Comparison of ENCODE assay signal across 10 mouse cellular contexts in the genomic region with DNA sequence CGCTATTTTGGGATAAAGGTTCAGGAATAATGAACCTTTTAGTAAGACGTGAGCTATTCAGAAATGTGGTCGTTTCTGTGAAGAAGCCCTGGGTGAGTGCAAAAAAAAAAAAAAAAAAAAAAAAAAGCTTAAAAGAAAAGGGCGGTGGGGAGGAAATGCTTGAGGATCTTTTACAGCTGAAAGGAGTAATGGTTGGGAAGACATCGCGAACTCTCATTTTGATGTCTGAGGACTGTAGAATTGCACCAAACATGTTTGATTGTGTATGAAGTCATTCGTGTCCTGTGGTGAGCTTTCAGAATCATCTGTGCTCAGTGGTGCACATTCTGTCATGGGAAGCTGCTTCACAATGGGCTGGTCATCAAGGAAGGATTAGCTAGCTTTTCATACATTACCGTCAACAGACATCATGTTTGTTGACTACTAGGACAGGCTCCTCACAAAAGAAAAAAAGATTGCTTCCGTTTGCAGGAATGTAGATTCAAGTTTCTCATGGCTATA. TPM values are rescaled to one million over a fixed set of nuclear protein-coding genes. Genes with fewer than 3 reads are reported as not detected.
DNase-seq lines count a peak whose midpoint lies in the region; ATAC-seq and TF ChIP-seq lines count a peak whose summit lies in the region.
"Had no signal": no experiment of that assay in that cellular context is flagged by ENCODE, and none has a peak within 500 bp of the region (broad histone marks: within the 10 kb centered on the region; RNA-seq: fewer than 3 reads in every experiment).

No protein-coding gene starts in this region.

- no peak for TF ChIP-seq POLR2A in heart, adult 2 months (IDR thresholded peaks at IDR 0.05; ENCODE audit: insufficient read depth, low read depth, low read length)

- no peak for DNase-seq in heart, adult 2 months
- DNase-seq in Muller cell, postnatal 12 days (ENCODE audit: inconsistent ontology term) = peak; percentile 37
- no peak for DNase-seq in hindbrain, embryonic 14.5 days (ENCODE audit: low spot score)
- peak; percentile 10 for DNase-seq in midbrain, embryonic 14.5 days
- no peak for DNase-seq in thymus, adult 18-20 months
- DNase-seq in urinary bladder, postnatal 10 days (ENCODE audit: low spot score) = no peak
- DNase-seq in thymus, postnatal 25 days = no peak

- H3K79me2 ChIP-seq in heart, adult 2 months (replicated peaks; ENCODE audit: control insufficient read depth, insufficient read depth, low read length) = no peaks in the 10 kb centered on the region

- H3K9ac ChIP-seq in heart, embryonic 11.5 days (ENCODE audit: low read depth, low read length) = no peak overlapping the region; the same call in 1 of the 2 replicates
- H3K9ac ChIP-seq in heart, adult 2 months (ENCODE audit: low read depth, low read length) = no peak overlapping the region
- peak overlapping the region; percentile 49; the same call in 1 of the 2 replicates for H3K9ac ChIP-seq in hindbrain, embryonic 14.5 days
- H3K9ac ChIP-seq in midbrain, embryonic 14.5 days (replicated peaks; ENCODE audit: low read length) = peak overlapping the region; percentile 36; the same call in 1 of the 2 replicates

- no peak for TF ChIP-seq CTCF in heart, adult 2 months (IDR thresholded peaks at IDR 0.05)

- H3K27ac ChIP-seq in heart, embryonic 11.5 days (ENCODE audit: low read depth, low read length) = no peak overlapping the region
- H3K27ac ChIP-seq in heart, adult 2 months = no peak overlapping the region
- no peak overlapping the region for H3K27ac ChIP-seq in hindbrain, embryonic 14.5 days
- no peak overlapping the region for H3K27ac ChIP-seq in midbrain, embryonic 14.5 days (replicated peaks; ENCODE audit: low read depth, low read length)

- H3K4me1 ChIP-seq in heart, embryonic 11.5 days (ENCODE audit: control insufficient read depth, insufficient read depth, low read length) = no peaks in the 10 kb centered on the region
- no peaks in the 10 kb centered on the region for H3K4me1 ChIP-seq in heart, adult 2 months (ENCODE audit: control insufficient read depth, insufficient read depth, low read length)
- H3K4me1 ChIP-seq in hindbrain, embryonic 14.5 days (replicated peaks; ENCODE audit: control insufficient read depth, insufficient read depth, low read length) = no peaks in the 10 kb centered on the region; the same call in 1 of the 2 replicates
- no peaks in the 10 kb centered on the region for H3K4me1 ChIP-seq in midbrain, embryonic 14.5 days (ENCODE audit: control insufficient read depth, insufficient read depth, low read length)

- peak overlapping the region; percentile 41 for H3K4me3 ChIP-seq in heart, embryonic 11.5 days (ENCODE audit: low read depth, low read length)
- H3K4me3 ChIP-seq in heart, adult 2 months = no peak overlapping the region; the same call in 1 of the 2 replicates
- peak overlapping the region; percentile 43 for H3K4me3 ChIP-seq in hindbrain, embryonic 14.5 days (replicated peaks; ENCODE audit: low read length)
- H3K4me3 ChIP-seq in midbrain, embryonic 14.5 days (replicated peaks; ENCODE audit: low read depth, low read length) = peak overlapping the region; percentile 41

- no peaks in the 10 kb centered on the region for H3K9me3 ChIP-seq in heart, embryonic 11.5 days (replicated peaks; ENCODE audit: control insufficient read depth, low read length)
- no peaks in the 10 kb centered on the region for H3K9me3 ChIP-seq in hindbrain, embryonic 14.5 days (ENCODE audit: control insufficient read depth, low read length)
- H3K9me3 ChIP-seq in midbrain, embryonic 14.5 days (ENCODE audit: control insufficient read depth, low read length) = no peaks in the 10 kb centered on the region

- H3K4me2 ChIP-seq in heart, embryonic 11.5 days = peak overlapping the region; percentile 65
- H3K4me2 ChIP-seq in hindbrain, embryonic 14.5 days (replicated peaks) = peak overlapping the region; percentile 77
- peak overlapping the region; percentile 70 for H3K4me2 ChIP-seq in midbrain, embryonic 14.5 days (ENCODE audit: low read length)

- H3K27me3 ChIP-seq in heart, embryonic 11.5 days (ENCODE audit: control insufficient read depth, insufficient read depth, low read length) = no peaks in the 10 kb centered on the region
- no peaks in the 10 kb centered on the region for H3K27me3 ChIP-seq in heart, adult 2 months (ENCODE audit: control insufficient read depth, insufficient read depth, low read length)
- H3K27me3 ChIP-seq in hindbrain, embryonic 14.5 days (ENCODE audit: control insufficient read depth, insufficient read depth, low read length) = no peaks in the 10 kb centered on the region
- no peaks in the 10 kb centered on the region for H3K27me3 ChIP-seq in midbrain, embryonic 14.5 days (ENCODE audit: control insufficient read depth, insufficient read depth, low read length)

- intact Hi-C loops in heart, adult 2 months (cut with DNase I) = no loop called here

- no peak for TF ChIP-seq EP300 in heart, adult 2 months (IDR thresholded peaks at IDR 0.05; ENCODE audit: insufficient read depth, low read depth, low read length)

- ATAC-seq in heart, embryonic 11.5 days (replicated peaks; ENCODE audit: insufficient number of reproducible peaks, low FRiP score, low TSS enrichment) = no peak
- no peak for ATAC-seq in hindbrain, embryonic 14.5 days (ENCODE audit: low FRiP score)
- no peak for ATAC-seq in midbrain, embryonic 14.5 days (ENCODE audit: low FRiP score, low TSS enrichment)

- WGBS in heart, embryonic 11.5 days (ENCODE audit: insufficient replicate concordance) = 32% methylated on average over 9 of the region's 9 CpGs
- 31% methylated on average over 9 of the region's 9 CpGs for WGBS in heart, adult 2 months
- WGBS in hindbrain, embryonic 14.5 days = 25% methylated on average over 9 of the region's 9 CpGs
- 13% methylated on average over 9 of the region's 9 CpGs for WGBS in midbrain, embryonic 14.5 days

- no peaks in the 10 kb centered on the region for H3K36me3 ChIP-seq in heart, embryonic 11.5 days (ENCODE audit: control insufficient read depth, insufficient read depth, low read length)
- H3K36me3 ChIP-seq in heart, adult 2 months (ENCODE audit: control insufficient read depth, insufficient read depth, low read length) = no peaks in the 10 kb centered on the region
- H3K36me3 ChIP-seq in hindbrain, embryonic 14.5 days (replicated peaks; ENCODE audit: control insufficient read depth, insufficient read depth) = no peaks in the 10 kb centered on the region
- no peaks in the 10 kb centered on the region for H3K36me3 ChIP-seq in midbrain, embryonic 14.5 days (ENCODE audit: control insufficient read depth, insufficient read depth, low read length)

RNA-seq across cellular contexts. Expression of a gene that starts 0.7 kb away (rescaled TPM):
- 7.5 and 8.3 TPM in 2 replicates for polyA plus RNA-seq in heart, embryonic 11.5 days (2014; fragmentation: Nextera tagmentation; extraction: Ambion mirVana)
- total RNA-seq in heart, adult 2 months (2021) = 1 to 10 TPM; 2.7 to 4.4 TPM
- 1.7 and 4.0 TPM in 2 replicates for polyA plus RNA-seq in heart, adult 2 months (2012; rRNA removed)
- 7.8 and 9.8 TPM in 2 replicates for polyA plus RNA-seq in hindbrain, embryonic 14.5 days (2014; fragmentation: Nextera tagmentation; extraction: Ambion mirVana)
- 2.5 and 6.0 TPM in 2 replicates for polyA plus RNA-seq in midbrain, embryonic 14.5 days (2014; fragmentation: Nextera tagmentation; extraction: Ambion mirVana)

RNA-seq across cellular contexts. Expression of a gene that starts 41.2 kb away (rescaled TPM):
- polyA plus RNA-seq in heart, embryonic 11.5 days (2014; fragmentation: Nextera tagmentation; extraction: Ambion mirVana) = 1.3 and 2.0 TPM in 2 replicates
- not detected for total RNA-seq in heart, adult 2 months (2021)
- polyA plus RNA-seq in heart, adult 2 months (2012; rRNA removed) = not detected in 2 replicates
- 0.31 and 0.77 TPM in 2 replicates for polyA plus RNA-seq in hindbrain, embryonic 14.5 days (2014; fragmentation: Nextera tagmentation; extraction: Ambion mirVana)
- not detected in 2 replicates for polyA plus RNA-seq in midbrain, embryonic 14.5 days (2014; fragmentation: Nextera tagmentation; extraction: Ambion mirVana)
- total RNA-seq: heart, postnatal 10 days had no signal
- polyA plus RNA-seq: C2C12 had no signal

Comparison
In these comparisons a context has a peak if more than half of its experiments do, and no peak if none do; other contexts are left out.
1. H3K9ac ChIP-seq: peak in hindbrain, embryonic 14.5 days (single experiment) and midbrain, embryonic 14.5 days (single experiment); none in heart, embryonic 11.5 days (single experiment) and heart, adult 2 months (single experiment).
2. DNase-seq: peak in Muller cell, postnatal 12 days (single experiment) and midbrain, embryonic 14.5 days (single experiment); none in heart, adult 2 months (0 of 2), hindbrain, embryonic 14.5 days (single experiment), thymus, adult 18-20 months (0 of 2), urinary bladder, postnatal 10 days (single experiment) and thymus, postnatal 25 days (single experiment).
3. Peak in every context shown above with its lines, with median percentiles within 50 percentile points of each other: H3K4me2 ChIP-seq.